Comparison of ENCODE assay signal across 8 mouse cellular contexts in the genomic region with DNA sequence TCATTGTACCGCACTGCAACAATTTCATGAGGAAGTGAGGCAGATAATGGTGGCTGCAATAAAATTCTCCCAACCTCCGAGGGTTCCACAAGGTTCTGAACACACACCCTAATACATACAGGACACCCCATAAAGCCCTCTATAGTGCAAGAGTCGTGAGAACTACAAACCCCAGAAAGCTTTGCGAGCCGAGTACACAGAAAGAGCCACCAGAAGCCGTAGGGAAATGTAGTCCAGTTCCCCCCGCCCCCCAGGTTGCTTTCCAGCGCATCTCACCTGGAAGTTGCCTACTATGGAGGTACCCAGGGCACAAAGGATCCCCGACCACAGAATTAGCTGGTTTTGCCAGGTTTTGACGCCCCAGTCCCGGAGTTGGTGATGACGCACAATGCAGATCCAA. TPM values are rescaled to one million over a fixed set of nuclear protein-coding genes. Genes with fewer than 3 reads are reported as not detected.
A peak's percentile ranks its signal among the peaks of the same experiment; 100 is the strongest.
DNase-seq lines count a peak whose midpoint lies in the region; ATAC-seq and TF ChIP-seq lines count a peak whose summit lies in the region.

No protein-coding gene starts in this region.

- H3K36me3 ChIP-seq in forebrain, embryonic 15.5 days = no peaks in the 10 kb centered on the region
- H3K36me3 ChIP-seq in lung, postnatal 0 days (ENCODE audit: insufficient read depth, low read length) = no peaks in the 10 kb centered on the region

- TF ChIP-seq CTCF in lung, postnatal 0 days (IDR thresholded peaks at IDR 0.05) = no peak

- DNase-seq in frontal cortex, postnatal 36 days (ENCODE audit: low spot score in 2 of 2) = peak; percentile 26 to 57
- no peak for DNase-seq in frontal cortex, postnatal 25 days (ENCODE audit: low spot score in 2 of 2)
- peak; percentile 17 for DNase-seq in T-cell, adult 2 months (ENCODE audit: low spot score)
- DNase-seq in kidney, postnatal 10 days = peak; percentile 37
- no peak for DNase-seq in lung, postnatal 0 days (ENCODE audit: low spot score)
- peak; percentile 60 for DNase-seq in right cerebral cortex, adult 18-20 months
- DNase-seq in gastrocnemius, postnatal 4 days (ENCODE audit: low spot score in 2 of 2) = no peak

- WGBS in forebrain, embryonic 15.5 days = 39% methylated on average over 12 of the region's 12 CpGs
- 40% methylated on average over 12 of the region's 12 CpGs for WGBS in lung, postnatal 0 days

- no peak for TF ChIP-seq EP300 in lung, postnatal 0 days (IDR thresholded peaks at IDR 0.05)

- H3K9me3 ChIP-seq in forebrain, embryonic 15.5 days = no peaks in the 10 kb centered on the region
- H3K9me3 ChIP-seq in lung, postnatal 0 days (ENCODE audit: low read length) = no peaks in the 10 kb centered on the region

- no peaks in the 10 kb centered on the region for H3K4me1 ChIP-seq in forebrain, embryonic 15.5 days
- no peaks in the 10 kb centered on the region; the same call in 1 of the 2 replicates for H3K4me1 ChIP-seq in lung, postnatal 0 days (ENCODE audit: insufficient read depth, low read depth, low read length)

- H3K27ac ChIP-seq in forebrain, embryonic 15.5 days (replicated peaks) = no peak overlapping the region
- no peak overlapping the region for H3K27ac ChIP-seq in lung, postnatal 0 days (ENCODE audit: low read length)

- peak overlapping the region; percentile 48 for H3K4me2 ChIP-seq in forebrain, embryonic 15.5 days (replicated peaks)
- peak overlapping the region; percentile 42 for H3K4me2 ChIP-seq in lung, postnatal 0 days (replicated peaks; ENCODE audit: low read depth, low read length)

- peak; percentile 85 for ATAC-seq in forebrain, embryonic 15.5 days (replicated peaks)
- ATAC-seq in lung, postnatal 0 days = no peak

- H3K4me3 ChIP-seq in forebrain, embryonic 15.5 days = peak overlapping the region; percentile 32
- H3K4me3 ChIP-seq in lung, postnatal 0 days (ENCODE audit: low read depth, low read length) = peak overlapping the region; percentile 31; the same call in 1 of the 2 replicates

- H3K27me3 ChIP-seq in forebrain, embryonic 15.5 days = no peaks in the 10 kb centered on the region
- H3K27me3 ChIP-seq in lung, postnatal 0 days (replicated peaks; ENCODE audit: insufficient read depth, low read length) = no peaks in the 10 kb centered on the region

- peak overlapping the region; percentile 37; the same call in 1 of the 2 replicates for H3K9ac ChIP-seq in forebrain, embryonic 15.5 days (replicated peaks)
- H3K9ac ChIP-seq in lung, postnatal 0 days (replicated peaks; ENCODE audit: low read depth) = 0 out of 2 replicates have a peak overlapping the region, but pooled peaks have one; percentile 16

RNA-seq across cellular contexts. Expression of gene Tmem150b, which starts 1.5 kb away (rescaled TPM):
- polyA plus RNA-seq in forebrain, embryonic 15.5 days (2015; fragmentation: Nextera tagmentation; extraction: Ambion mirVana) = 0.08 and 0.24 TPM in 2 replicates
- polyA plus RNA-seq in lung, postnatal 0 days (2015; fragmentation: Nextera tagmentation; extraction: Ambion mirVana) = 0.25 and 0.35 TPM in 2 replicates
- under 1 TPM; 0.13 to 0.29 TPM for total RNA-seq in gastrocnemius, postnatal 4 days (2021)

RNA-seq across cellular contexts. Expression of gene Kmt5c, which starts 16.4 kb away (rescaled TPM):
- 64.3 and 70.6 TPM in 2 replicates for polyA plus RNA-seq in forebrain, embryonic 15.5 days (2015; fragmentation: Nextera tagmentation; extraction: Ambion mirVana)
- polyA plus RNA-seq in lung, postnatal 0 days (2015; fragmentation: Nextera tagmentation; extraction: Ambion mirVana) = 31.9 and 34.4 TPM in 2 replicates
- 10 to 100 TPM; 33.2 to 39.2 TPM for total RNA-seq in gastrocnemius, postnatal 4 days (2021)

RNA-seq across cellular contexts. Expression of gene Cox6b2, which starts 29.4 kb away (rescaled TPM):
- 13.7 and 14.1 TPM in 2 replicates for polyA plus RNA-seq in forebrain, embryonic 15.5 days (2015; fragmentation: Nextera tagmentation; extraction: Ambion mirVana)
- polyA plus RNA-seq in lung, postnatal 0 days (2015; fragmentation: Nextera tagmentation; extraction: Ambion mirVana) = 67.7 and 77.9 TPM in 2 replicates
- total RNA-seq in gastrocnemius, postnatal 4 days (2021) = 1 to 10 TPM; 7.6 to 8.0 TPM

RNA-seq across cellular contexts. Expression of gene Brsk1, which starts 33.1 kb away (rescaled TPM):
- polyA plus RNA-seq in forebrain, embryonic 15.5 days (2015; fragmentation: Nextera tagmentation; extraction: Ambion mirVana) = 6.7 and 7.9 TPM in 2 replicates
- polyA plus RNA-seq in lung, postnatal 0 days (2015; fragmentation: Nextera tagmentation; extraction: Ambion mirVana) = 0.31 and 0.45 TPM in 2 replicates
- total RNA-seq in gastrocnemius, postnatal 4 days (2021) = 1 to 10 TPM; 6.7 to 7.3 TPM

RNA-seq across cellular contexts. Expression of gene Hspbp1, which starts 38.6 kb away (rescaled TPM):
- 142 and 146 TPM in 2 replicates for polyA plus RNA-seq in forebrain, embryonic 15.5 days (2015; fragmentation: Nextera tagmentation; extraction: Ambion mirVana)
- polyA plus RNA-seq in lung, postnatal 0 days (2015; fragmentation: Nextera tagmentation; extraction: Ambion mirVana) = 49.7 and 54.4 TPM in 2 replicates
- 10 to 100 TPM; 25.7 to 27.8 TPM for total RNA-seq in gastrocnemius, postnatal 4 days (2021)

Comparison
In these comparisons a context has a peak if more than half of its experiments do, and no peak if none do; other contexts are left out.
1. DNase-seq: peak in frontal cortex, postnatal 36 days (2 of 2), T-cell, adult 2 months (single experiment), kidney, postnatal 10 days (single experiment) and right cerebral cortex, adult 18-20 months (single experiment); none in frontal cortex, postnatal 25 days (0 of 2), lung, postnatal 0 days (single experiment) and gastrocnemius, postnatal 4 days (0 of 2).